Mouse (Mus musculus) adrenal gland, postnatal 25 days (tissue): ENCODE data around the gene Dis3l. TPM values are rescaled to one million over a fixed set of nuclear protein-coding genes. Genes with fewer than 3 reads are reported as not detected.
"Not testable (repeated sequence)": the region's sequence is repeated elsewhere in the genome, so short reads cannot be mapped to it uniquely, and the experiment has no call there.

Experiments used
- DNase-seq: peaks from one replicate; pipeline ENCODE4 v3.0.0; 2021; ENCODE audit warnings: mixed read lengths
- total RNA-seq: library from RNA; stranded (reverse); gene quantifications from 2 replicates; pipeline ENCODE4 v1.2.3, GENCODE M21; 2021

Gene Dis3l
- total RNA-seq, 1 experiment from 2014 or later = 22.6 TPM

GRCm38 (mm10) chr9:64316986-64317385 lies 24.1 kb downstream of the Dis3l start:
- DNase-seq = no peak

GRCm38 (mm10) chr9:64314696-64315095 lies 26.4 kb downstream of the Dis3l start:
- DNase-seq = no peak

GRCm38 (mm10) chr9:64312128-64312527 lies 29.0 kb downstream of the Dis3l start:
- DNase-seq = no peak

- DNase-seq = no peak
Measured at GRCm38 (mm10) chr9:64310996-64311785, 29.9 kb downstream of the Dis3l start.

- DNase-seq = no peak
Measured at GRCm38 (mm10) chr9:64306476-64307312, 34.4 kb downstream of the Dis3l start.

- not testable (repeated sequence) for DNase-seq
Measured at GRCm38 (mm10) chr9:64303086-64303485, 38.0 kb downstream of the Dis3l start.

- DNase-seq = no peak
Measured at GRCm38 (mm10) chr9:64282404-64282987, 58.6 kb downstream of the Dis3l start.

GRCm38 (mm10) chr9:64281781-64282178 lies 59.3 kb downstream of the Dis3l start:
- DNase-seq = no peak

- DNase-seq = peak; percentile 96
Measured at GRCm38 (mm10) chr9:64281105-64281780, 59.8 kb downstream of the Dis3l start, which contains the start of gene Tipin. Gene Tipin, plus strand, starts transcription at chr9:64281581.

- DNase-seq = no peak
Measured at GRCm38 (mm10) chr9:64278665-64279310, 62.3 kb downstream of the Dis3l start.

GRCm38 (mm10) chr9:64277706-64278105 lies 63.4 kb downstream of the Dis3l start:
- peak; percentile 68 for DNase-seq

- DNase-seq = no peak
Measured at GRCm38 (mm10) chr9:64274919-64275318, 66.2 kb downstream of the Dis3l start.

- DNase-seq = no peak
Measured at GRCm38 (mm10) chr9:64274291-64274690, 66.8 kb downstream of the Dis3l start.

- no peak for DNase-seq
Measured at GRCm38 (mm10) chr9:64273757-64274156, 67.3 kb downstream of the Dis3l start.

- DNase-seq = peak; percentile 23
Measured at GRCm38 (mm10) chr9:64272611-64273010, 68.5 kb downstream of the Dis3l start.

GRCm38 (mm10) chr9:64271249-64271648 lies 69.8 kb downstream of the Dis3l start:
- no peak for DNase-seq

- DNase-seq = not testable (repeated sequence)
Measured at GRCm38 (mm10) chr9:64268836-64269235, 72.3 kb downstream of the Dis3l start.

GRCm38 (mm10) chr9:64268196-64268595 lies 72.9 kb downstream of the Dis3l start:
- no peak for DNase-seq

GRCm38 (mm10) chr9:64267231-64267630 lies 73.9 kb downstream of the Dis3l start:
- no peak for DNase-seq

GRCm38 (mm10) chr9:64264813-64265212 lies 76.3 kb downstream of the Dis3l start:
- no peak for DNase-seq

GRCm38 (mm10) chr9:64261023-64261422 lies 80.1 kb downstream of the Dis3l start:
- DNase-seq = no peak

- no peak for DNase-seq
Measured at GRCm38 (mm10) chr9:64259906-64260305, 81.2 kb downstream of the Dis3l start.
